Mouse (Mus musculus) mouse embryonic stem cell (cell line): ENCODE measurements at regions not wholly inside any gene's neighbourhood (a gene's known extent, or its start where the extent isn't known, plus 50 kb on each side); places are given as distances from the start of the nearest gene placed in this dataset.

Source experiments
- in situ Hi-C, 2 experiments: fragments of 300-500 bp; cut with MboI; formaldehyde crosslinking; loops; 1 replicate in 1 of 2; 3 replicates in 1 of 2; pipeline ENCODE4 v1.14.3; 2019 to 2020; ENCODE audit warnings: low sequenced_read_pairs in 2 of 2, low pct_unique_long_range_greater_than_20kb in 1 of 2, mixed read lengths in 1 of 2; ENCODE audit not compliant: unreplicated experiment in 1 of 2

GRCm38 (mm10) chr15:5504502-5504901 is 260.5 kb upstream of the Ptger4 start:
- in situ Hi-C loops = no loop called here

- in situ Hi-C loops = no loop called here
These were observed 263.0 kb upstream of the Ptger4 start for GRCm38 (mm10) chr15:5506848-5507544.

- in situ Hi-C loops = no loop called here
These were observed 263.5 kb upstream of the Ptger4 start for GRCm38 (mm10) chr15:5507545-5507913.

- in situ Hi-C loops = no loop called here
These were observed 266.1 kb upstream of the Ptger4 start for GRCm38 (mm10) chr15:5510056-5510455.

- in situ Hi-C loops = no loop called here
These were observed 267.1 kb upstream of the Ptger4 start for GRCm38 (mm10) chr15:5511046-5511445.

GRCm38 (mm10) chr15:5512546-5512945 is 268.6 kb upstream of the Ptger4 start:
- in situ Hi-C loops = no loop called here

- in situ Hi-C loops = no loop called here
These were observed 269.2 kb upstream of the Ptger4 start for GRCm38 (mm10) chr15:5513146-5513545.

- in situ Hi-C loops = no loop called here
These were observed 270.2 kb upstream of the Ptger4 start for GRCm38 (mm10) chr15:5514217-5514616.

GRCm38 (mm10) chr15:5517244-5517966 is 273.4 kb upstream of the Ptger4 start:
- in situ Hi-C loops = no loop called here

- in situ Hi-C loops = no loop called here
These were observed 275.6 kb upstream of the Ptger4 start for GRCm38 (mm10) chr15:5519552-5519951.

GRCm38 (mm10) chr15:5519997-5520396 is 276.0 kb upstream of the Ptger4 start:
- in situ Hi-C loops = no loop called here

- in situ Hi-C loops = no loop called here
These were observed 284.6 kb upstream of the Ptger4 start for GRCm38 (mm10) chr15:5528619-5529018.

GRCm38 (mm10) chr15:5533656-5534055 is 289.7 kb upstream of the Ptger4 start:
- in situ Hi-C loops = no loop called here

GRCm38 (mm10) chr15:5537432-5537831 is 293.4 kb upstream of the Ptger4 start:
- in situ Hi-C loops = no loop called here

GRCm38 (mm10) chr15:5539301-5539928 is 295.4 kb upstream of the Ptger4 start:
- in situ Hi-C loops = no loop called here

GRCm38 (mm10) chr15:5554526-5554925 is 310.5 kb upstream of the Ptger4 start:
- in situ Hi-C loops = no loop called here

- in situ Hi-C loops = no loop called here
These were observed 310.9 kb upstream of the Ptger4 start for GRCm38 (mm10) chr15:5554926-5555325.

GRCm38 (mm10) chr15:5555381-5556066 is 311.5 kb upstream of the Ptger4 start:
- in situ Hi-C loops = no loop called here

GRCm38 (mm10) chr15:5561783-5562182 is 317.8 kb upstream of the Ptger4 start:
- in situ Hi-C loops = no loop called here
